9 mouse cellular contexts compared by ENCODE assay signal in genomic region chr5:122144825-122145224, GRCm38 (mm10). TPM values are rescaled to one million over a fixed set of nuclear protein-coding genes. Genes with fewer than 3 reads are reported as not detected.
DNase-seq lines count a peak whose midpoint lies in the region; ATAC-seq lines count a peak whose summit lies in the region.
"Had no signal": no experiment of that assay in that cellular context is flagged by ENCODE, and none has a peak within 500 bp of the region (broad histone marks: within the 10 kb centered on the region; RNA-seq: fewer than 3 reads in every experiment).

No protein-coding gene starts in this region.

- H3K4me2 ChIP-seq in liver, embryonic 12.5 days = peak overlapping the region; percentile 67
- no peak overlapping the region for H3K4me2 ChIP-seq in stomach, embryonic 15.5 days
- H3K4me2 ChIP-seq in neural tube, embryonic 15.5 days = no peak overlapping the region
- H3K4me2 ChIP-seq in hindbrain, embryonic 11.5 days (replicated peaks; ENCODE audit: low read depth, low read length) = no peak overlapping the region
- H3K4me2 ChIP-seq: midbrain, embryonic 15.5 days had no signal

- no peak for ATAC-seq in liver, embryonic 12.5 days
- ATAC-seq in stomach, embryonic 15.5 days (ENCODE audit: insufficient read depth, low FRiP score, low read depth) = no peak
- no peak for ATAC-seq in neural tube, embryonic 15.5 days (ENCODE audit: low FRiP score)
- no peak for ATAC-seq in hindbrain, embryonic 11.5 days (ENCODE audit: low FRiP score)
- ATAC-seq: midbrain, embryonic 15.5 days had no signal

- 92% methylated on average over 4 of the region's 4 CpGs for WGBS in embryonic facial prominence, embryonic 10.5 days
- 49% methylated on average over 4 of the region's 4 CpGs for WGBS in liver, embryonic 12.5 days (ENCODE audit: insufficient replicate concordance)
- 82% methylated on average over 4 of the region's 4 CpGs for WGBS in stomach, embryonic 15.5 days
- 94% methylated on average over 4 of the region's 4 CpGs for WGBS in neural tube, embryonic 15.5 days
- WGBS in hindbrain, embryonic 11.5 days = 92% methylated on average over 4 of the region's 4 CpGs

- H3K36me3 ChIP-seq in embryonic facial prominence, embryonic 10.5 days (replicated peaks) = no peaks in the 10 kb centered on the region
- H3K36me3 ChIP-seq in liver, embryonic 12.5 days = no peaks in the 10 kb centered on the region
- no peaks in the 10 kb centered on the region for H3K36me3 ChIP-seq in stomach, embryonic 15.5 days
- no peaks in the 10 kb centered on the region for H3K36me3 ChIP-seq in neural tube, embryonic 15.5 days
- H3K36me3 ChIP-seq in hindbrain, embryonic 11.5 days (ENCODE audit: control insufficient read depth, insufficient read depth, low read length) = no peaks in the 10 kb centered on the region
- H3K36me3 ChIP-seq: midbrain, embryonic 15.5 days had no signal

- H3K4me3 ChIP-seq in embryonic facial prominence, embryonic 10.5 days = no peak overlapping the region
- H3K4me3 ChIP-seq in liver, embryonic 12.5 days = peak overlapping the region; percentile 55
- H3K4me3 ChIP-seq in stomach, embryonic 15.5 days (replicated peaks) = no peak overlapping the region
- H3K4me3 ChIP-seq in neural tube, embryonic 15.5 days (replicated peaks) = no peak overlapping the region
- H3K4me3 ChIP-seq in hindbrain, embryonic 11.5 days (ENCODE audit: low read depth, low read length) = no peak overlapping the region
- H3K4me3 ChIP-seq: midbrain, embryonic 15.5 days had no signal

- no peaks in the 10 kb centered on the region for H3K9me3 ChIP-seq in embryonic facial prominence, embryonic 10.5 days
- H3K9me3 ChIP-seq in liver, embryonic 12.5 days (replicated peaks) = no peaks in the 10 kb centered on the region
- no peaks in the 10 kb centered on the region for H3K9me3 ChIP-seq in stomach, embryonic 15.5 days
- H3K9me3 ChIP-seq in neural tube, embryonic 15.5 days (replicated peaks) = no peaks in the 10 kb centered on the region
- H3K9me3 ChIP-seq in hindbrain, embryonic 11.5 days (ENCODE audit: control insufficient read depth, low read length) = no peaks in the 10 kb centered on the region
- H3K9me3 ChIP-seq: midbrain, embryonic 15.5 days had no signal

- no peak overlapping the region for H3K9ac ChIP-seq in liver, embryonic 12.5 days
- no peak overlapping the region for H3K9ac ChIP-seq in stomach, embryonic 15.5 days
- H3K9ac ChIP-seq in neural tube, embryonic 15.5 days (replicated peaks) = no peak overlapping the region
- H3K9ac ChIP-seq in hindbrain, embryonic 11.5 days (ENCODE audit: low read depth, low read length) = no peak overlapping the region
- H3K9ac ChIP-seq: midbrain, embryonic 15.5 days had no signal

- 0 out of 2 replicates have a peak overlapping the region, but pooled peaks have one; percentile 80 for H3K27ac ChIP-seq in embryonic facial prominence, embryonic 10.5 days (replicated peaks)
- H3K27ac ChIP-seq in liver, embryonic 12.5 days = peak overlapping the region; percentile 57
- peak overlapping the region; percentile 90; the same call in 1 of the 2 replicates for H3K27ac ChIP-seq in stomach, embryonic 15.5 days
- no peak overlapping the region for H3K27ac ChIP-seq in neural tube, embryonic 15.5 days (replicated peaks)
- no peak overlapping the region for H3K27ac ChIP-seq in hindbrain, embryonic 11.5 days (ENCODE audit: low read depth, low read length)

- H3K27me3 ChIP-seq in embryonic facial prominence, embryonic 10.5 days (replicated peaks; ENCODE audit: low read depth, poor library complexity, severe bottlenecking) = no peaks in the 10 kb centered on the region
- H3K27me3 ChIP-seq in liver, embryonic 12.5 days (replicated peaks) = no peaks in the 10 kb centered on the region
- H3K27me3 ChIP-seq in stomach, embryonic 15.5 days (replicated peaks) = no peaks in the 10 kb centered on the region
- no peaks in the 10 kb centered on the region for H3K27me3 ChIP-seq in neural tube, embryonic 15.5 days (replicated peaks)
- H3K27me3 ChIP-seq in hindbrain, embryonic 11.5 days (ENCODE audit: control insufficient read depth, insufficient read depth, low read length) = no peaks in the 10 kb centered on the region
- H3K27me3 ChIP-seq: midbrain, embryonic 15.5 days had no signal

- peaks cover 28% of the 10 kb centered on the region for H3K4me1 ChIP-seq in embryonic facial prominence, embryonic 10.5 days
- peaks cover 43% of the 10 kb centered on the region for H3K4me1 ChIP-seq in liver, embryonic 12.5 days
- H3K4me1 ChIP-seq in stomach, embryonic 15.5 days = peaks cover 12% of the 10 kb centered on the region
- peaks cover 7% of the 10 kb centered on the region for H3K4me1 ChIP-seq in neural tube, embryonic 15.5 days
- no peaks in the 10 kb centered on the region for H3K4me1 ChIP-seq in hindbrain, embryonic 11.5 days (replicated peaks; ENCODE audit: control insufficient read depth, insufficient read depth, low read length)
- H3K4me1 ChIP-seq: midbrain, embryonic 15.5 days had no signal

- DNase-seq in lung, adult 18-20 months = peak; percentile 64 to 66
- no peak for DNase-seq in lung, postnatal 14 days
- DNase-seq in embryonic facial prominence, embryonic 10.5 days (ENCODE audit: low spot score) = no peak
- DNase-seq in hindbrain, embryonic 11.5 days (ENCODE audit: low spot score) = no peak

RNA-seq across cellular contexts. Expression of gene Ccdc63, which starts 4.2 kb away (rescaled TPM):
- not detected in 2 replicates for polyA plus RNA-seq in embryonic facial prominence, embryonic 10.5 days (2016; fragmentation: Nextera tagmentation; extraction: Ambion mirVana)
- polyA plus RNA-seq in liver, embryonic 12.5 days (2016; fragmentation: Nextera tagmentation; extraction: Ambion mirVana) = not detected in 2 replicates
- polyA plus RNA-seq in stomach, embryonic 15.5 days (2015; fragmentation: Nextera tagmentation; extraction: Ambion mirVana) = 0.17 TPM in 1 of 2 replicates, not detected in the other
- 0.44 TPM in 1 of 2 replicates, not detected in the other for polyA plus RNA-seq in neural tube, embryonic 15.5 days (2015; fragmentation: Nextera tagmentation; extraction: Ambion mirVana)
- not detected in 2 replicates for polyA plus RNA-seq in hindbrain, embryonic 11.5 days (2014; fragmentation: Nextera tagmentation; extraction: Ambion mirVana)
- polyA plus RNA-seq: midbrain, embryonic 15.5 days had no signal

RNA-seq across cellular contexts. Expression of gene Ppp1cc, which starts 13.3 kb away (rescaled TPM):
- polyA plus RNA-seq in embryonic facial prominence, embryonic 10.5 days (2016; fragmentation: Nextera tagmentation; extraction: Ambion mirVana) = 296 and 318 TPM in 2 replicates
- 228 and 229 TPM in 2 replicates for polyA plus RNA-seq in liver, embryonic 12.5 days (2016; fragmentation: Nextera tagmentation; extraction: Ambion mirVana)
- 224 and 229 TPM in 2 replicates for polyA plus RNA-seq in stomach, embryonic 15.5 days (2015; fragmentation: Nextera tagmentation; extraction: Ambion mirVana)
- polyA plus RNA-seq in neural tube, embryonic 15.5 days (2015; fragmentation: Nextera tagmentation; extraction: Ambion mirVana) = 184 and 200 TPM in 2 replicates
- polyA plus RNA-seq in hindbrain, embryonic 11.5 days (2014; fragmentation: Nextera tagmentation; extraction: Ambion mirVana) = 293 and 305 TPM in 2 replicates

RNA-seq across cellular contexts. Expression of gene Myl2, which starts 44.1 kb away (rescaled TPM):
- 0.57 TPM in 1 of 2 replicates, not detected in the other for polyA plus RNA-seq in embryonic facial prominence, embryonic 10.5 days (2016; fragmentation: Nextera tagmentation; extraction: Ambion mirVana)
- polyA plus RNA-seq in liver, embryonic 12.5 days (2016; fragmentation: Nextera tagmentation; extraction: Ambion mirVana) = 0.35 and 2.5 TPM in 2 replicates
- polyA plus RNA-seq in stomach, embryonic 15.5 days (2015; fragmentation: Nextera tagmentation; extraction: Ambion mirVana) = 4.6 and 12.9 TPM in 2 replicates
- polyA plus RNA-seq in neural tube, embryonic 15.5 days (2015; fragmentation: Nextera tagmentation; extraction: Ambion mirVana) = 1.8 and 4.7 TPM in 2 replicates
- polyA plus RNA-seq in hindbrain, embryonic 11.5 days (2014; fragmentation: Nextera tagmentation; extraction: Ambion mirVana) = 0.77 and 1.2 TPM in 2 replicates
- polyA plus RNA-seq: urinary bladder, adult 2 months had no signal

Comparison
In these comparisons a context has a peak if more than half of its experiments do, and no peak if none do; other contexts are left out.
1. DNase-seq: peak in lung, adult 18-20 months (2 of 2); none in lung, postnatal 14 days (single experiment), embryonic facial prominence, embryonic 10.5 days (single experiment) and hindbrain, embryonic 11.5 days (single experiment).
2. H3K27ac ChIP-seq: peak in embryonic facial prominence, embryonic 10.5 days (single experiment), liver, embryonic 12.5 days (single experiment) and stomach, embryonic 15.5 days (single experiment); none in neural tube, embryonic 15.5 days (single experiment) and hindbrain, embryonic 11.5 days (single experiment).